Mouse (Mus musculus) right cerebral cortex, postnatal 25 days (tissue): Measurements from ENCODE around the gene Cxcl17.
"Not testable (repeated sequence)": the region's sequence is repeated elsewhere in the genome, so short reads cannot be mapped to it uniquely, and the experiment has no call there.

ENCODE experiments used
- DNase-seq: peaks from one replicate; pipeline ENCODE4 v3.0.0; 2022

Cxcl17 gene

DNA sequence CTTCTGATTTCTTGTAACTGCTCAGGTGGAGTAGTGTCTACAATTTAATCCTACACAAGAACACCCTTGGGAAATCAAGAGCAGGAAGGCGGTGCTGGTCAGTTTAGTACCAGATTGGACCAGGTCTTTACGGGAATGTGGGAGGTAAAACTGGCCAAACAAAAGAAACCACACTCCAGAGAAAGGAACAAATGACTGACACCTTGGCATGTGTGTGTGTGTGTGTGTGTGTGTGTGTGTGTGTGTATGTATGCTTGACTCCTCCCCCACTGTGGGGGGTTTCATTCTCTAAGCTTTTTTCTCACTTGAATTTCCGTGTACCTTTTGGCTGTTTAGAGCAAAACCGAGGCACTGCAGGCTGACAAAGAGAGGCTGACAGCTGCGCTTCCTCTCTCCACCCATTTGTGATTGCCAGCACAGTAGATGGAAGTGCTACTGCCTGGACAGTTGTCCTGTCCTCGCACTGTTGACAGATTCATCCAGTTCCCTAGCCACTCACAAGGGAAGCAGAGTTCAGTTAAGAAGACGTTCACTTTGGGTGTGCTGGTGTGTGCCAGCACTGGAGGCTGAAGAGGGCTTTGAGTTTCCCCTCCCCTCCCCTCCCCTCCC, at the start of gene Cxcl17:
TSS of gene Cxcl17 (minus strand) at position 54 of the 609 bp plus-strand sequence.
- DNase-seq = no peak

DNA sequence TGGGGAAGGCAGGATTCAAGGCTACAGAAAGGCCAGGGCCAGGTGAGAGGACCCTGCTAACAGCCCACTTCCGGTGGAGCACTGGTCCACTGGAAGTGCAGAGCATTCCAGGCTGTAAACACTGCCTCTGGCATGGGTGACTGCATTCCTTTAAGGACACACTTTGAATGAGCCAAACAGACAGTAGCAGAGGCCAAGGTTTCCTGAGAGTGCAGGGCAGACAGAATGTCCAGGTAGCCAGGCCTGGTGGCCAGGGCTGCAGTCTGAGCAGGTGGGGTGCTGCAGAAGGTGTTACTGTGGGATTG, 49.3 kb upstream of the Cxcl17 start:
- not testable (repeated sequence) for DNase-seq

DNA sequence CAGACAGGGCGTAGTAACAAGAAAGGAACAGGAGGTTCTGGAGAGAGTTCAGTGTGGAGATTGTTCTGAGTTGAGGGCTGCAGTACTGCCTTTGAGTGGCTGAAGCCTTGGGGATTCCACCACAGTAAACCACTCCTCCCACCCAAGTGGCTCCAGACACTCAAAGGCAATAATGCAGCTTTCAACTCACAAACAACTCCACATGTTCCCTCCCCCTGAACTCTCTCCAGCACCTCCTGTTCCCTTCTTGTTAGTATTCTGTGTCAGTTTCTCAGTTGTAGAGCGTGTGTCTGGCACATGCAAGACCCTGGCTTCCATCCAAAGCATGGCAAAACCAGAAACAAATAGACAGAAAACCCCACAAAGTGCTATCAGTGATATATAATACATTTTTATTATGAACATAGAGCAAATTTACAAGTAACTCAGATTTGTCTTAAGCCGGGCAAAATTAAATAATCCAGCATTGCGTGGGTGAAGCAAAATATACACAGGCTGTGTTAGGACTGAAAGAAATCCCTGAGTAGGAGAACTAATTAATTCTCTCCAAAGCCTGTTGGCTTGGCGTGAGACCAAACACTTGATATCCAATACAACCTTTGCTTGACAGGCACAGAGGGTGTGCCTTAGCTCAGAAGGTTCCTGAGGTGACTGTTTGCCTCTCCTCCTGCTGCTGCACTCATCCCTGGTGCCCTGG, 48.8 kb upstream of the Cxcl17 start:
- DNase-seq = peak; percentile 18

GRCm38 (mm10) chr7:25452103-25452502, 39.4 kb upstream of the Cxcl17 start:
- no peak for DNase-seq

- no peak for DNase-seq
Measured at GRCm38 (mm10) chr7:25449913-25450890, 37.5 kb upstream of the Cxcl17 start.

DNA sequence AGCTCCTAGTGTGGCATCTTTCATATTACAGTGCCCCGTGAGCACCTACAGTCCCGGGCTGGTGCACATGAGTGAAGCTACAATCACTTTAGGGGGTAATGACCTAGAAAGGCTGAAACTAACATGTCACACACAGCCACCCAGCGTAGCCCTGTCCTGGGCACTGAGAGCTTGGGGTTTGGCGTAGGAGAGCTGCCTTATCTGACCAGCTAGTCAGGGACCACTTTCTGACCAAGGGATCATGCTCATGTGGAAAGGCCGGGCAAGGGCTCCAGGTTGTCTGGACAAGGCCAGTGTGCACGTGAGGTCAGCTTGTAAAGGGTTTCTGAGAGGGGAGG, 28.1 kb upstream of the Cxcl17 start:
- DNase-seq = no peak

- no peak for DNase-seq
Measured at GRCm38 (mm10) chr7:25439978-25440815, 27.5 kb upstream of the Cxcl17 start.

GRCm38 (mm10) chr7:25439124-25439822, 26.6 kb upstream of the Cxcl17 start:
- DNase-seq = no peak

GRCm38 (mm10) chr7:25436704-25437103, 24.0 kb upstream of the Cxcl17 start:
- DNase-seq = no peak

DNA sequence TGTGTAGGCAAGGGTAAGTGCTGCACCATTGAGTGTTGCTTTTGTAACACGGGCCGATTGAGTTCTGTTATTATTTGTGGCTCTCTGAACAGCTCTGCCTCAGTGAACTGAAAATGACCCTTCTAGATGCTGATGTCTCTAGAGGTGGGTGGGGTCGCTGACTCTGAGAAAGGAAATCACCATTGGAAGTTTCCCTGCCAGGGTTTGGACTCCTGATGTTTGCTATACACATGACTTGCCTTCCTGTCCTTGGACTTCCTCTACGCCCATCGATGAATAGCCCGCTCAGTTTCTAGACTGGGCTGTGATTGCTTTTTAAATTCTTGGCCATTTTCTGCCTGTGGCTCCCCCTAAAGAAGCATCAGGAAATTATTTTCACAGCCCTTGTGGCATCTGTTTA, 23.5 kb upstream of the Cxcl17 start:
- DNase-seq = no peak

DNA sequence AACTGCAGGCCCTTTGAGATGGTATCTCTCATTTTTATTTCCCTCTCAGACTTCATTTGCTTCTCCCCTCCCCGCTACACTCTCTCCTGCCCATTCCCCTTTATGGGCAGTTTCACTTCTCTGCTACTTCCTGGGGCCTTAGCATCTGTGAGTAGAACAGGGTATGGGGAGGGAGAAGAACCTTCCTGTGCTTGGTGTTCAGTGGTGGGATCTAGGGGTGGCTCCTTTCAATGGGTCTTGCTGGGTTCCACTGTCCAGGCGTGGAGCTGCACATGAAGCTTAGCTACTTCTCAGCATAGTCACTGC, 22.8 kb upstream of the Cxcl17 start:
- DNase-seq = no peak

GRCm38 (mm10) chr7:25434654-25435545, 22.2 kb upstream of the Cxcl17 start:
- no peak for DNase-seq

- no peak for DNase-seq
Measured at GRCm38 (mm10) chr7:25433781-25434560, 21.3 kb upstream of the Cxcl17 start.

DNA sequence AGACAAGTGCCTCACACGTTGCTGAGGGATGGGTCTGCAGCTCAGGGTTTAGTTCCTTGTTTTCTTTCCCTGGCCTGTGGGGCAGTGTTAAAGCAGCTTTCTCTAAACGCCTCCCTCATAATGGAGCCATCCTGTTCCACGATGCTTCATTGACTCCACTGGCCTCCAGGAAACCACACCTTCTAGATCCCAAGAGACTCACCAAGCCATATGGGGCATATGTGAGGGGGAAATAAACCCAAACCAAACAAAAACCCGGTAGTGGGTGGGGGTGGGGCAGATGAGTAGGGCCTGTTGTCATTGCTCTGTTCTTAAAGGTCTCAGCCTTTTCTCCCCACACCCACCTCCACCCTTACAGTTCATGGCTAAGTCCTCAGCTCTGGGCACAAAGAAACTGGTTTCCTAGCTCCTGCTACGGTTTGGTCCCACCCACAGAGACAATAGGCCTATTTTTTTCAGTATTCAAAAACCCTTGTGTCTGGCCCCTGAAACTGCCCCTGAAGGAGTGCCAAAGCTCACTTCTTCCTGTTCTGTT, 20.4 kb upstream of the Cxcl17 start:
- no peak for DNase-seq

DNA sequence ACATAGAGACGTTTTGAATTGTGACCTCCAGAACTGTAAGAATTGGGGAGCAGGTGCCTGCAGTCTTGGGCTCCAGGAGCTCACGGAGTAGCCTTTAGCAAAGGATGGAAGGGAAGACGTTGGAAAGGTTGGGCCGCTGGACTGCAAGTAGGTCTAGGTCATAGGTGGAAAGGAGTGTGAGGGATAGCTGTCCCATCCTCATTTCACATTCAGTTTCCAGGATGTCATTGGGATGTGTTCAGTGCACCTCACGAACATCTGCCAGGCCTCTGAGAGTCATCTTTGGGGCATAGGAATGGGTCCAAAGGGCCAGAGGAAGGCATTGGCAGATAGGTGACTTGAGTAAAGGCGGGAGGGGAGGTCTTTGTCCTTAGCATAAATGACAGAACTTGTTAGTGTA, 19.7 kb upstream of the Cxcl17 start:
- DNase-seq = no peak

GRCm38 (mm10) chr7:25429886-25430784, 17.4 kb upstream of the Cxcl17 start:
- DNase-seq = no peak

DNA sequence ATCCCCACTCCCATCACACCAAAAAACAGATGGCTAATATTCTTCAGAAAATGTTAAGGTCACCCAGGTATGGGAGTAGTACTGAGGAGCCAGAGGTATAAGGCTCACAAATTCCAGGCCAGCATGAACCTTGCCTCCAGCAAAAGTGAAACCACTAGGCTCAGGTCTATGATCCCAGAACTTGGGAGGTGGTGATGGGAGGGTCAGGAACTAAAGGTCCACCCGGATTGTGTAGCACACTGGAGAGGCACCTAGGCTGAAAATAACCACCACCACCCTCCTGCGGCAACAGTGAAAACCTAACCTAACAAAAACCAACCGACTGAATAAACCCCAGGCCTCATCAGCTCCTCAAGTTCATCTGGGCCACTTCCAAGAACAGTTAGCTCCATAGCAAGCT, 15.6 kb upstream of the Cxcl17 start:
- DNase-seq = no peak

DNA sequence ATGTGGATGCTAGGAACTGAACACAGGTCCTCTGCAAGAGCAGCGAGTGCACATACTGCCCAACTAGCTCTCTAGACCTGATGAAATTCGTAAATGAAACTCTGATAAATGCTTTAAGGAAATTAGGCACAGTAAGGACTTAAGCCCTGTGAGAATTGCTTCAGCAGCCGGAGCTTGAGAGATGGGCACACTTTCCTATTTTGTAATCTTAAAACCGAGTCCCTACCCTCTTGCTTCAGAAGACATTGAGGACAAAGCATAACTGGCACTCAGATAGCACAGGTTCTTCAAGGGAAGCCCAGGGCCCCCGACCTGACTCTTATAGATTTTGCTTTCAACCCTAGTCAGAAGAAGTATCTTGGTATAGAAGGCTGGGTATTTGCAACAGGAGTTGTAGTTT, 14.5 kb upstream of the Cxcl17 start:
- DNase-seq = no peak

DNA sequence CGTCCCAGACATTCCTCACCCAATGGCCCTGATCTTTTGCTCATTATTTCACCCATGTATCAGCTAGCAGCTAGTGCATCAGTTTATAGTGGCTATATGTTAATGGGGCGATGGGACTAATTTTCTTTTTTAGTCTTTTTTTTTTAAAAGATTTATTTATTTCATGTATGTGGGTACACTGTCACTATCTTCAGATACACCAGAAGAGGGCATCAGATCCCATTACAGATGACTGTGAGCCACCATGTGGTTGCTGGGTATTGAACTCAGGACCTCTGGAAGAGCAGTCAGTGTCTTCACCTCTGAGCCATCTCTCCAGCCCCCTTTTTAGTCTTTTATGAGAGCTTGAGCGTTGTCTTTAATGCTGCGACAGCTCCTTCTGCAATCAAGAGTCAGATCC, 13.7 kb upstream of the Cxcl17 start:
- not testable (repeated sequence) for DNase-seq
